Mouse (Mus musculus) duodenum, adult 2 months (tissue): ENCODE measurements around the gene Gm36028. TPM values are rescaled to one million over a fixed set of nuclear protein-coding genes. Genes with fewer than 3 reads are reported as not detected.

Source experiments
- polyA plus RNA-seq: library from polyadenylated mRNA; depleted of rRNA; stranded (reverse); fragments of >200 nt; gene quantifications from 2 replicates; pipeline ENCODE4 v1.2.3, GENCODE M21; 2012; ENCODE audit warnings: low replicate concordance; rRNA removed

The Gm36028 gene
- polyA plus RNA-seq, result 0.15 TPM in 1 of 2 replicates, not detected in the other

GRCm38 (mm10) chr16:37861029-37861428, at the start of gene Gm36028:
Gene Gm36028 (minus strand): TSS chr16:37861146.

DNA sequence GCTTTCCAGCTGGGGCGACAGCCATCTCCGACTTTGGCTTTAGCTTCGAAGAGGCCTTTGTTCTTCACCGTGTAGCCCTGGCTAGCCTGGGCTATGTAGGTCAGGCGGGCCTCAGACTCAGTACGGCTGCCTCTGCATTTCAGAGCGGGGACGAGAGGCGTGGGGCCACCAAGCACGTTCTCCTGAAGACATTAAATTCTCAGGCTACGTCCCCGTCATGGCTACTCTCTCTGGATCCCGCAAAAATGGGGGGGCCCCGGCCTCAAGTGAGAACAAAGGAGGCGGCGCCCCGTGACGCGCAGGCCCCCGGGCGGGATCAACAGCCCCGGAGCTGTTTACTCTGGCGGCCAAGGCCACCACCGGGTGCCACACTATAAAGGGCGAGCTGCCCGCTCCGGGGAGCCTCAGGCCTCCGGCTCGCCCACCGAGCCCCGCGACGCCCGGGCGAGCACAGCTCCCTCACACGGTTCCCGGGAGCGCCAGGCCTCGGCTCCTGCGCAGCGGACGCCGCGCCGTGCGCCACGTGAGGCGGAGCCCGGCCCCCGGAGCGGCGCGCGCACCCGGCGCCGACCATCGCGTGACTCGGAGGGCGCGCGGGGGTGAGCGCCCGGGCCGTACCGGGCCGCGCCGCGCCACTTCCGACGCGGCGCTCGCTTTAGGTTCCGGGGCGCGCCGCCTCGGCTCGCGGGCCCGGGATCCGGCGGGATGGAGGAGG, 7.0 kb upstream of the Gm36028 start, which contains the start of gene Lrrc58:
Gene Lrrc58, plus strand, starts transcription at position 599 of the 715 bp plus-strand sequence.

Other genes starting within 250 kb of the Gm36028 start
- 88.8 and 121 TPM in 2 replicates for gene Ndufb4, start 206.7 kb downstream of the Gm36028 start, polyA plus RNA-seq
- gene Fstl1, start 84.3 kb downstream of the Gm36028 start, polyA plus RNA-seq, result 2.6 and 4.6 TPM in 2 replicates
- 2.9 and 3.3 TPM in 2 replicates for gene Lrrc58, start 7.2 kb upstream of the Gm36028 start, polyA plus RNA-seq
- 0.04 and 0.06 TPM in 2 replicates for gene Gpr156, start 55.4 kb upstream of the Gm36028 start, polyA plus RNA-seq
- 8.8 and 10.9 TPM in 2 replicates for gene Gsk3b, start 227.9 kb upstream of the Gm36028 start, polyA plus RNA-seq